Mouse (Mus musculus) T-helper 1 cell (primary cell): ENCODE data around the gene Btbd11.
"Not testable (repeated sequence)": the region's sequence is repeated elsewhere in the genome, so short reads cannot be mapped to it uniquely, and the experiment has no call there.

Experiments
- in situ Hi-C: fragments of 300-600 bp; cut with MboI, MseI; formaldehyde crosslinking; loops from one replicate; pipeline ENCODE4 v1.15.1; 2025; ENCODE audit warnings: high pct_unique_total_duplicates

Gene Btbd11

GRCm38 (mm10) chr10:85645346-85645745 is 258.7 kb downstream of the Btbd11 start:
- in situ Hi-C loops = no loop called here

DNA sequence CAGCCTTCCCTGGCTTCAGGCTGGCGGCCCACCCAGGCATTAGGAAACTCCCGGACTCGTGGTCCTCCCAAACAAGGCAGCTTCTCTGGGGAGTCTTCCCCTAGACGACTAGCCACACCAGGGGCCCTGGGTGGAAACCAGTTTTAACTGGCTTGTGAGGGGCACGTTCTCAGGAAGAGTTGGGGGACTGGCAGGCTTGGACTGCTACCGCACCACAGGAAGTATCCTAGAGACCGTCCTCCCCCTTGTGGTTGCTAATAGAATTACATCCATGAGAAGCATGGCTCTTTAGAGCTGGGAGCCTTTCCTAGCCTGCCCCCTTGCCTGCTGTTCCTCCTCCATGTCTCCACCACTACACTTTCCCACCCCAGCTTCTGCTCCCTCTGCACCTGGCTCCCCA is 265.1 kb downstream of the Btbd11 start:
- in situ Hi-C loops = loop anchor here (5.0 kb wide), 1 partner anchor 429 kb away; no protein-coding TSS in a partner anchor

GRCm38 (mm10) chr10:85655881-85656280 is 269.3 kb downstream of the Btbd11 start:
- in situ Hi-C loops = no loop called here

- in situ Hi-C loops = no loop called here
Observed at GRCm38 (mm10) chr10:85657886-85658285, 271.3 kb downstream of the Btbd11 start.

- in situ Hi-C loops = no loop called here
Observed at GRCm38 (mm10) chr10:85673512-85673921, 286.9 kb downstream of the Btbd11 start.

- in situ Hi-C loops = no loop called here
Observed at GRCm38 (mm10) chr10:85678635-85679034, 292.0 kb downstream of the Btbd11 start.

- in situ Hi-C loops = no loop called here
Observed at GRCm38 (mm10) chr10:85682446-85682845, 295.8 kb downstream of the Btbd11 start.

DNA sequence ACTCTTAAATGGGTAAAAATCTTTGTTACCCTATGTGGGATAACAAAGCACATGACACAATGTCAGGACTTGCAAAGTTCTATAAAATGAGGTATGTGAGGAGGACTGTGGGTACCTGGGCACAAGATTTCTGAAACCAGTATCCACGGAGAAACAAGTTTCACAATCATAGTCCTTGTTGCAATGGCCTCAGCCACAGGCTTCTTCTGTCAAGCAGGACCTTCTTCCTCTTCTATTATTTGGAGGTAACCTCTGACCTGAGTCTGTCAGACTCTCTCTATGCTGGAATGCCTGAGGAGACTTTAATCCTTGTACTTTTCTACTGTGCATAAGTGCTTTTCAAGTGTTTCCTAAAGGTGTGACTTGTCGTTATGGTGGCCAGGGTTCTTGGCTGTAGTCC is 307.8 kb downstream of the Btbd11 start:
- in situ Hi-C loops = not testable (repeated sequence)

- in situ Hi-C loops = no loop called here
Observed at GRCm38 (mm10) chr10:85699721-85700120, 313.1 kb downstream of the Btbd11 start.

- in situ Hi-C loops = loop anchor here (5.0 kb wide), 2 partner anchors 103 to 948 kb away; no protein-coding TSS in a partner anchor
Observed at GRCm38 (mm10) chr10:85709790-85710189, 323.2 kb downstream of the Btbd11 start.
